ENCODE assay signal across 8 mouse cellular contexts in genomic region chr16:90185928-90186588, GRCm38 (mm10). TPM values are rescaled to one million over a fixed set of nuclear protein-coding genes. Genes with fewer than 3 reads are reported as not detected.
DNase-seq lines count a peak whose midpoint lies in the region; ATAC-seq and TF ChIP-seq lines count a peak whose summit lies in the region.

No protein-coding gene starts in this region.

- POLR2A ChIA-PET in Patski (lab: Charles Lee), result interaction anchor here (0.6 kb wide), 1 partner anchor 415 kb away, joined by 6 read pairs; no protein-coding TSS in a partner anchor

- peak; percentile 19 for DNase-seq in Patski (ENCODE audit: low read depth, low spot score)
- peak; percentile 71 for DNase-seq in cerebellum, adult 11-12 months
- peak; percentile 91 for DNase-seq in forebrain, postnatal 0 days
- DNase-seq in layer of hippocampus, postnatal 14 days (ENCODE audit: low spot score in 2 of 2), result peak; percentile 76 to 87
- peak; percentile 70 to 85 for DNase-seq in lung, postnatal 4 days
- DNase-seq in retina, postnatal 1 day, result peak; percentile 84
- DNase-seq in urinary bladder, postnatal 10 days (ENCODE audit: low spot score), result peak; percentile 36

- H3K4me3 ChIP-seq in forebrain, postnatal 0 days (ENCODE audit: low read depth, low read length), result no peak overlapping the region
- H3K4me3 ChIP-seq in hindbrain, embryonic 15.5 days, result no peak overlapping the region

- in situ Hi-C loops in Patski (cut with MboI; ENCODE audit: low pct_unique_long_range_greater_than_20kb), result loop anchor here (5.0 kb wide), 2 partner anchors 344 to 414 kb away; no protein-coding TSS in a partner anchor

- peak; percentile 87 for ATAC-seq in Patski
- peak; percentile 88 for ATAC-seq in forebrain, postnatal 0 days
- peak; percentile 68 for ATAC-seq in hindbrain, embryonic 15.5 days (ENCODE audit: low FRiP score, low read depth)

- H3K4me2 ChIP-seq in forebrain, postnatal 0 days (ENCODE audit: low read depth), result no peak overlapping the region
- no peak overlapping the region for H3K4me2 ChIP-seq in hindbrain, embryonic 15.5 days

- no peak overlapping the region for H3K9ac ChIP-seq in forebrain, postnatal 0 days
- no peak overlapping the region for H3K9ac ChIP-seq in hindbrain, embryonic 15.5 days

- no peaks in the 10 kb centered on the region for H3K36me3 ChIP-seq in forebrain, postnatal 0 days (ENCODE audit: insufficient read depth)
- no peaks in the 10 kb centered on the region for H3K36me3 ChIP-seq in hindbrain, embryonic 15.5 days

- no peaks in the 10 kb centered on the region for H3K4me1 ChIP-seq in forebrain, postnatal 0 days (ENCODE audit: insufficient read depth)
- H3K4me1 ChIP-seq in hindbrain, embryonic 15.5 days (replicated peaks), result no peaks in the 10 kb centered on the region

- WGBS in forebrain, postnatal 0 days, result 39% methylated on average over 8 of the region's 8 CpGs
- 41% methylated on average over 8 of the region's 8 CpGs for WGBS in hindbrain, embryonic 15.5 days

- CTCF ChIA-PET in Patski (lab: Charles Lee), result interaction anchor here (0.7 to 3.6 kb wide), 11 partner anchors 9 to 412 kb away, joined by 3 to 21 read pairs (median 4); no protein-coding TSS in a partner anchor

- H3K27ac ChIP-seq in forebrain, postnatal 0 days (ENCODE audit: low read depth, low read length), result no peak overlapping the region
- H3K27ac ChIP-seq in hindbrain, embryonic 15.5 days (replicated peaks), result no peak overlapping the region

- TF ChIP-seq CTCF in Patski (IDR thresholded peaks at IDR 0.05), result peak; percentile 84
- peak; percentile 91 for TF ChIP-seq CTCF in forebrain, postnatal 0 days (IDR thresholded peaks at IDR 0.05; ENCODE audit: low read depth)

- H3K9me3 ChIP-seq in forebrain, postnatal 0 days (ENCODE audit: low read length), result no peaks in the 10 kb centered on the region
- no peaks in the 10 kb centered on the region for H3K9me3 ChIP-seq in hindbrain, embryonic 15.5 days

- no peaks in the 10 kb centered on the region for H3K27me3 ChIP-seq in Patski
- H3K27me3 ChIP-seq in forebrain, postnatal 0 days (ENCODE audit: insufficient read depth, low read length), result no peaks in the 10 kb centered on the region; the same call in 1 of the 2 replicates
- 0 out of 2 replicates have a peak, but pooled peaks cover 2% of the 10 kb centered on the region for H3K27me3 ChIP-seq in hindbrain, embryonic 15.5 days

RNA-seq across cellular contexts. Expression of gene Sod1, which starts 34.5 kb away (rescaled TPM):
- polyA plus RNA-seq in Patski (2021), result 720 TPM
- 184 and 223 TPM in 2 replicates for total RNA-seq in forebrain, postnatal 0 days (2014; rRNA removed)
- 1,167 and 1,378 TPM in 2 replicates for polyA plus RNA-seq in forebrain, postnatal 0 days (2015; fragmentation: Nextera tagmentation; extraction: Ambion mirVana)
- polyA plus RNA-seq in hindbrain, embryonic 15.5 days (2015; fragmentation: Nextera tagmentation; extraction: Ambion mirVana), result 957 and 969 TPM in 2 replicates
- 100 to 1,000 TPM; 340 to 354 TPM for total RNA-seq in layer of hippocampus, postnatal 14 days (2021)

RNA-seq across cellular contexts. Expression of gene Tiam1, which starts 42.5 kb away (rescaled TPM):
- 10.8 TPM for polyA plus RNA-seq in Patski (2021)
- total RNA-seq in forebrain, postnatal 0 days (2014; rRNA removed), result 30.5 and 42.4 TPM in 2 replicates
- 9.8 and 20.5 TPM in 2 replicates for polyA plus RNA-seq in forebrain, postnatal 0 days (2015; fragmentation: Nextera tagmentation; extraction: Ambion mirVana)
- 23.8 and 27.3 TPM in 2 replicates for polyA plus RNA-seq in hindbrain, embryonic 15.5 days (2015; fragmentation: Nextera tagmentation; extraction: Ambion mirVana)
- total RNA-seq in layer of hippocampus, postnatal 14 days (2021), result 10 to 100 TPM; 72.9 to 90.5 TPM

Comparison
In these comparisons a context has a peak if more than half of its experiments do, and no peak if none do; other contexts are left out.
1. DNase-seq: peak in every context shown above with its lines; median percentile 91 in forebrain, postnatal 0 days; 84 in retina, postnatal 1 day; 82 in layer of hippocampus, postnatal 14 days; 78 in lung, postnatal 4 days; 71 in cerebellum, adult 11-12 months; 36 in urinary bladder, postnatal 10 days; 19 in Patski.